Mouse (Mus musculus): ENCODE results near the gene Gimap8.

GRCm38 (mm10) chr6:48668022-48668421 lies 21.0 kb downstream of the Gimap8 start:
- TF ChIP-seq CTCF (IDR thresholded peaks at IDR 0.05; ENCODE audit: extremely low read depth, insufficient read depth, insufficient read length, insufficient replicate concordance): no peak
- no peak for TF ChIP-seq POLR2A (IDR thresholded peaks at IDR 0.05; ENCODE audit: low read depth, low read length)
